Mouse (Mus musculus) cerebral cortex, adult 2 months (tissue): ENCODE data around the gene Bcas3.

Experiments used
- WGBS: fragments of 180-500 bp; shearing (Covaris S2); methylation state at CpG from one replicate; pipeline ENCODE4 v1.1.7; 2018; 5-methylcytosine and 5-hydroxymethylcytosine counted together

The Bcas3 gene

GRCm38 (mm10) chr11:85621486-85621885, 268.5 kb downstream of the Bcas3 start:
- 67% methylated on average over 2 of the region's 2 CpGs for WGBS

GRCm38 (mm10) chr11:85621994-85622393, 269.0 kb downstream of the Bcas3 start:
- WGBS = 78% methylated on average over 8 of the region's 8 CpGs

- 93% methylated on average over 5 of the region's 5 CpGs for WGBS
Observed at GRCm38 (mm10) chr11:85625206-85625605, 272.2 kb downstream of the Bcas3 start.

GRCm38 (mm10) chr11:85626846-85627245, 273.9 kb downstream of the Bcas3 start:
- 96% methylated on average over 2 of the region's 2 CpGs for WGBS

- WGBS = 69% methylated on average over 3 of the region's 3 CpGs
Observed at GRCm38 (mm10) chr11:85627405-85627804, 274.4 kb downstream of the Bcas3 start.

- 80% methylated on average over 13 of the region's 13 CpGs for WGBS
Observed at GRCm38 (mm10) chr11:85628303-85629063, 275.5 kb downstream of the Bcas3 start.

GRCm38 (mm10) chr11:85632568-85632981, 279.6 kb downstream of the Bcas3 start:
- WGBS = 81% methylated on average over 2 of the region's 2 CpGs

GRCm38 (mm10) chr11:85638696-85639495, 285.9 kb downstream of the Bcas3 start:
- 88% methylated on average over 12 of the region's 12 CpGs for WGBS

- WGBS = 26% methylated on average over 5 of the region's 5 CpGs
Observed at GRCm38 (mm10) chr11:85640659-85641058, 287.7 kb downstream of the Bcas3 start.

GRCm38 (mm10) chr11:85641486-85641885, 288.5 kb downstream of the Bcas3 start:
- WGBS = 83% methylated on average over 4 of the region's 4 CpGs

- WGBS = 53% methylated on average over 6 of the region's 6 CpGs
Observed at GRCm38 (mm10) chr11:85642591-85642990, 289.6 kb downstream of the Bcas3 start.

GRCm38 (mm10) chr11:85643025-85643424, 290.1 kb downstream of the Bcas3 start:
- WGBS = 88% methylated on average over 4 of the region's 4 CpGs

GRCm38 (mm10) chr11:85643479-85644000, 290.6 kb downstream of the Bcas3 start:
- 86% methylated on average over 10 of the region's 10 CpGs for WGBS

GRCm38 (mm10) chr11:85644027-85644747, 291.2 kb downstream of the Bcas3 start:
- WGBS = 70% methylated on average over 12 of the region's 12 CpGs

- WGBS = 69% methylated on average over 6 of the region's 6 CpGs
Observed at GRCm38 (mm10) chr11:85644748-85645060, 291.7 kb downstream of the Bcas3 start.

GRCm38 (mm10) chr11:85645152-85645835, 292.3 kb downstream of the Bcas3 start:
- WGBS = 78% methylated on average over 7 of the region's 7 CpGs

- WGBS = 74% methylated on average over 3 of the region's 3 CpGs
Observed at GRCm38 (mm10) chr11:85648893-85649292, 295.9 kb downstream of the Bcas3 start.

GRCm38 (mm10) chr11:85649373-85649772, 296.4 kb downstream of the Bcas3 start:
- 95% methylated on average over 9 of the region's 9 CpGs for WGBS

- 88% methylated on average over 4 of the region's 4 CpGs for WGBS
Observed at GRCm38 (mm10) chr11:85657471-85657870, 304.5 kb downstream of the Bcas3 start.

GRCm38 (mm10) chr11:85660304-85660703, 307.3 kb downstream of the Bcas3 start:
- 89% methylated on average over 4 of the region's 4 CpGs for WGBS

- 73% methylated on average over 7 of the region's 7 CpGs for WGBS
Observed at GRCm38 (mm10) chr11:85667176-85667575, 314.2 kb downstream of the Bcas3 start.

- 67% methylated on average over 9 of the region's 9 CpGs for WGBS
Observed at GRCm38 (mm10) chr11:85667741-85668140, 314.8 kb downstream of the Bcas3 start.
